Mouse (Mus musculus) hindbrain, embryonic 12.5 days (tissue): ENCODE data around the gene Tenm3. TPM values are rescaled to one million over a fixed set of nuclear protein-coding genes. Genes with fewer than 3 reads are reported as not detected.

Experiments
- ATAC-seq: fragments of 200-750 bp; cut with Nextera tagmentation; 2 replicates; pipeline ENCODE4 v1.8.0; 2017; ENCODE audit warnings: moderate TSS enrichment; ENCODE audit not compliant: low FRiP score
- H3K27ac ChIP-seq: fragments of 300-500 bp; sonication (generic); 2 replicates; pipeline ENCODE4 v1.5.1; 2016; ENCODE audit warnings: mild to moderate bottlenecking
- H3K27me3 ChIP-seq: fragments of 300-500 bp; sonication (generic); 2 replicates; pipeline ENCODE4 v1.6.1; 2016; ENCODE audit warnings: mild to moderate bottlenecking
- H3K36me3 ChIP-seq: fragments of 300-500 bp; sonication (generic); 2 replicates; pipeline ENCODE4 v1.6.1; 2016; ENCODE audit warnings: mild to moderate bottlenecking
- H3K4me1 ChIP-seq: fragments of 300-500 bp; sonication (generic); 2 replicates; pipeline ENCODE4 v1.6.1; 2016
- H3K4me2 ChIP-seq: fragments of 300-500 bp; sonication (generic); replicated peaks from 2 replicates; pipeline ENCODE4 v1.6.1; 2016; ENCODE audit warnings: mild to moderate bottlenecking
- H3K4me3 ChIP-seq: fragments of 300-500 bp; sonication (generic); 2 replicates; pipeline ENCODE4 v1.5.1; 2016; ENCODE audit warnings: mild to moderate bottlenecking
- H3K9ac ChIP-seq: fragments of 300-500 bp; sonication (generic); 2 replicates; pipeline ENCODE4 v1.6.1; 2016; ENCODE audit warnings: mild to moderate bottlenecking, moderate library complexity
- H3K9me3 ChIP-seq: fragments of 300-500 bp; sonication (generic); replicated peaks from 2 replicates; pipeline ENCODE4 v1.6.1; 2016; ENCODE audit warnings: mild to moderate bottlenecking
- WGBS: fragments of 180-500 bp; shearing (Covaris S2); methylation state at CpG from one replicate; pipeline ENCODE4 v1.1.7; 2016; 5-methylcytosine and 5-hydroxymethylcytosine counted together
- polyA plus RNA-seq: library from polyadenylated mRNA; unstranded; fragments of >200 nt; fragmentation: Nextera tagmentation; extraction: Ambion mirVana; gene quantifications from 2 replicates; pipeline ENCODE4 v1.2.1, GENCODE M21; 2016

The Tenm3 gene
- polyA plus RNA-seq, 1 experiment from 2014 or later, result 52.8 TPM

DNA sequence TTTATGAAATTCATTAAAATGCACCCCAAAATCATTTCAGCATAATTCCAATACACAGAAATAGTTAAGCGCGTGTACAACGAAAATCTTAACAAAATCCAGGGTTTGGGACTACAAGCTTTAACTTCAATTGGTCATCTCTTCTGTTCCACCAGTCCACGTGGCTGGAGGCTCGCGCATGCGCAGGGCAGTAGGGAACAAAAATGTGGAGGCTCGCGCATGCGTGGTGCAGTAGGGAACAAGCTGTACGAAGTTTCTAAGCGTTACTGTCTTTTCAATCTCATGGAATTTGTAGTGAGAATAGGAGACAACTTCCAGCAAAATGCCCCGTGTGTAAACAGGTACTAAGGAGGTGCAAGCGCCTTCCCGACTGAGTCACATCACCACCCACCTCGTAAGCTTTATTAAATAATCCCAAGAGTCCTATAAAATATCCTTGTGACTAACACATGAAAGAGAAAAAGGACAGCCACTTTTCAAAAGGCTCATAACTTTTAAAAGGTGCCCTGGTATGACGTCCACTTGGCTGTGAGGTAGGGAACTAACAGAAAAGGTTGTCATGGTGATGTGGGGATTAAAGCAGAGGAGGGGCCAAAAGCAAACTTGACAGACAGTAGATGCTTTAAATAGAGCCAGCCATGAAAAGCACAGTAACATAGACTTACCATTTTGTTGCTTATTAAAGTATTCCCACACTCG lies 353.7 kb downstream of the Tenm3 start:
- Histone ChIP-seq H3K36me3 (no peaks in the 10 kb centered on the region; the same call in 1 of the 2 replicates), H3K4me2 (no peak overlapping the region), H3K27ac (no peak overlapping the region), H3K9me3 (no peaks in the 10 kb centered on the region), H3K4me3 (no peak overlapping the region), H3K27me3 (no peaks in the 10 kb centered on the region), H3K4me1 (peaks cover 16% of the 10 kb centered on the region), H3K9ac (no peak overlapping the region)
- no peak for ATAC-seq
- WGBS, result 85% methylated on average over 18 of the region's 18 CpGs

DNA sequence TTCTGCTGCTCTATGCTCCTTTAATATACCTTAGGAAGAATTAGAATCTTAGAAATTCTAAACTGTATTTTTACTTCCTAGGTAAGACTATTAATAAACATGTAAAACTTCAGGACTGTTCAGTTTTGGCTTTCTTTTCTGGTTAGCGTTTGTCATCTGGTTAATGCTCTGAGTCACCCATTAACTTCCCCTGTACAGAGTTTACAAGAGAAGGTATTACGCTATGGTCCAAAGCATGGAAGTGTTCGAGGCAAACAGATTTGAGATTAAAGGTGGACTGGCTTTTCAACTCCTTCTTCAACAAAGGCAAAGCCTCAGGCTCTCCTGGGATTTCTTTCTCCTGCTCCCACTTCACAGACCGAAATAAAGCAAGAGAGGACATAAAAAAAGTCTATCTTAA lies 354.3 kb downstream of the Tenm3 start:
- 85% methylated on average over 4 of the region's 4 CpGs for WGBS
- H3K27ac ChIP-seq, result no peak overlapping the region
- H3K4me1 ChIP-seq, result peaks cover 16% of the 10 kb centered on the region

GRCm38 (mm10) chr8:48488809-48489208 lies 354.9 kb downstream of the Tenm3 start:
- no peak for ATAC-seq

More for the DNA sequence above, 354.3 kb downstream of the Tenm3 start:
- no peak overlapping the region for H3K4me2 ChIP-seq
- no peak overlapping the region for H3K4me3 ChIP-seq
- H3K9ac ChIP-seq, result no peak overlapping the region
- no peak for ATAC-seq
- H3K9me3 ChIP-seq, result no peaks in the 10 kb centered on the region
- no peaks in the 10 kb centered on the region; the same call in 1 of the 2 replicates for H3K36me3 ChIP-seq
- no peaks in the 10 kb centered on the region for H3K27me3 ChIP-seq

DNA sequence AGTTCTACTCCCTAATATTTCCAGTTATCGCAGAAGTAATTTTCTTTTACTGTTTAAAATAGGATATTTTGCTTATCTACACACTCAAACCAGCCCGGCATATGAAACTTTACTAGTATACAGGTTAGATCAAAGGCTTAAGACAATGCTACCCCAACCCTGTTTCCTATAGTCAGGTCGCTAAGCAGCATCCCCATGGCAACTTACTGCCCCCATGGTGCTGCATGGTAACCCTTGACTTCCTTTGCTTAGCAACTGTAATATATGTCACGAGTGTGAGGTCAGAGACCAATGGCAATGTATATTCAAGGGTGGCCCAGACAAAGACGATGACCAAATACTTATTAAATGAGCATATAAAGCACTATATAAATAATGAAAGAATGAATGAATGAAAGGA lies 359.6 kb downstream of the Tenm3 start:
- Histone ChIP-seq H3K4me3 (no peak overlapping the region), H3K9me3 (no peaks in the 10 kb centered on the region), H3K9ac (no peak overlapping the region), H3K36me3 (no peaks in the 10 kb centered on the region; the same call in 1 of the 2 replicates), H3K4me2 (no peak overlapping the region), H3K27ac (no peak overlapping the region), H3K4me1 (peaks cover 10% of the 10 kb centered on the region), H3K27me3 (no peaks in the 10 kb centered on the region)
- WGBS, result 53% methylated on average over 5 of the region's 5 CpGs
- no peak for ATAC-seq

More at GRCm38 (mm10) chr8:48488809-48489208, 354.9 kb downstream of the Tenm3 start:
- no peaks in the 10 kb centered on the region for H3K27me3 ChIP-seq
- no peaks in the 10 kb centered on the region for H3K9me3 ChIP-seq
- peaks cover 16% of the 10 kb centered on the region for H3K4me1 ChIP-seq
- no peak overlapping the region for H3K4me2 ChIP-seq
- no peaks in the 10 kb centered on the region; the same call in 1 of the 2 replicates for H3K36me3 ChIP-seq
- no peak overlapping the region for H3K4me3 ChIP-seq
- WGBS, result 77% methylated on average over 7 of the region's 7 CpGs
- no peak overlapping the region for H3K9ac ChIP-seq
- H3K27ac ChIP-seq, result no peak overlapping the region

- peak overlapping the region; percentile 48; the same call in 1 of the 2 replicates for H3K27ac ChIP-seq
- no peaks in the 10 kb centered on the region for H3K27me3 ChIP-seq
- H3K9ac ChIP-seq, result no peak overlapping the region
- peak overlapping the region; percentile 25; the same call in 1 of the 2 replicates for H3K4me2 ChIP-seq
- H3K4me1 ChIP-seq, result peaks cover 14% of the 10 kb centered on the region
- no peaks in the 10 kb centered on the region for H3K9me3 ChIP-seq
- no peaks in the 10 kb centered on the region; the same call in 1 of the 2 replicates for H3K36me3 ChIP-seq
- no peak for ATAC-seq
- 66% methylated on average over 33 of the region's 33 CpGs for WGBS
- H3K4me3 ChIP-seq, result no peak overlapping the region
Measured at GRCm38 (mm10) chr8:48481709-48482671, 361.8 kb downstream of the Tenm3 start.

DNA sequence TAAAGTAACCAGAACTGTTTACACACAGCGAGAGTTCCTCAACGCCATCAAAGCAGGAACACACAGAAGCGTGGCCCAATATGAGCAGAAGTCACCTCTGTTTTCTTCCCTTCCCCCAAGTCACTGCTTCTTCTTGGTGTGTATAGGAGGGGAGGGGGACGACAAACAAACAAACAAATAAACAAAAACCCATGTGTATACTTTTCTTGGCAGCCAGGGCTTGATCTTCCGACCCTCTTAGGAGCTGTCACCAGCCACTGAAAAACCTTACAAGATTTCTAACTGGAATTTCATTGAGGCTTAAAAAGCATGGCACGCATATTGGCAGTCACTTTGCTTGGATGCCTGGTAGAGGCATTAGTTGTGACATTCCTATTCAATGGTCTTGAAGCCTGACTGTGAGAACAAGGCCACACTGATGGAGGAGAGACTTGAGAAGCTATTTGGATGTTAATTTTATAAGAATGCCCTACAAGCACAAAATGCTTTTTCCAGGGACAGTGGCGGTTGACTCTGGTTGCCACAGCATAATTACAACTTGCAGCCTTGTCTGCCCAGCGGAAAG lies 366.3 kb downstream of the Tenm3 start:
- ATAC-seq, result peak; percentile 71

GRCm38 (mm10) chr8:48476896-48477295 lies 366.9 kb downstream of the Tenm3 start:
- H3K9me3 ChIP-seq, result no peaks in the 10 kb centered on the region
- no peak overlapping the region for H3K4me2 ChIP-seq
- no peak overlapping the region for H3K27ac ChIP-seq
- H3K9ac ChIP-seq, result no peak overlapping the region
- H3K27me3 ChIP-seq, result no peaks in the 10 kb centered on the region
- no peak overlapping the region for H3K4me3 ChIP-seq
- H3K36me3 ChIP-seq, result no peaks in the 10 kb centered on the region
- H3K4me1 ChIP-seq, result peaks cover 8% of the 10 kb centered on the region
- 49% methylated on average over 1 of the region's 1 CpGs for WGBS
- no peak for ATAC-seq

More for the DNA sequence above, 366.3 kb downstream of the Tenm3 start:
- no peaks in the 10 kb centered on the region for H3K9me3 ChIP-seq
- H3K27ac ChIP-seq, result no peak overlapping the region
- no peaks in the 10 kb centered on the region for H3K36me3 ChIP-seq
- H3K9ac ChIP-seq, result no peak overlapping the region
- H3K4me2 ChIP-seq, result no peak overlapping the region
- H3K27me3 ChIP-seq, result no peaks in the 10 kb centered on the region
- WGBS, result 40% methylated on average over 8 of the region's 8 CpGs
- no peak overlapping the region for H3K4me3 ChIP-seq
- H3K4me1 ChIP-seq, result peaks cover 13% of the 10 kb centered on the region

DNA sequence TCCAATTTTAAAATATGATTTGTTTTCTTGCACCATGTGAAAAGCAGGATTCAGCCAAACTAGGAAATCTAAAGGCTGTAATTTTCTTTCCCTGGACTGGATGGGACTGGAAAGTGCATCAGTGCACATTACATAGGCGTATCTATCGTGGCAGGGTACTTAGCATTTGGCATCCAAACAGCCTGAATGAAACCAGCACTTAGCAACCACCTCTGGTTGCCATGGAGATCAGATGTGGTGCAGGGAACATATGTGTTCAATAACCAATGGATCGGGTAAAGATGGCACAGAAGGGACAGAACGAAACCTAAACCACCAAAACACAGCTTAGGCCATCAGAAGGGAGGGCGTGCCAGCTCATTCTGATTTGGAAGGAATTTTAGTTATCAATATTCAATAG lies 376.1 kb downstream of the Tenm3 start:
- Histone ChIP-seq H3K36me3 (no peaks in the 10 kb centered on the region), H3K4me1 (peaks cover 3% of the 10 kb centered on the region; the same call in 1 of the 2 replicates), H3K4me2 (no peak overlapping the region), H3K4me3 (no peak overlapping the region), H3K9ac (no peak overlapping the region), H3K9me3 (no peaks in the 10 kb centered on the region), H3K27ac (no peak overlapping the region), H3K27me3 (no peaks in the 10 kb centered on the region)
- 69% methylated on average over 5 of the region's 5 CpGs for WGBS
- peak; percentile 34; the same call in 1 of the 2 replicates for ATAC-seq

- 14% methylated on average over 5 of the region's 5 CpGs for WGBS
- Histone ChIP-seq H3K27me3 (no peaks in the 10 kb centered on the region), H3K4me2 (no peak overlapping the region), H3K4me1 (peaks cover 25% of the 10 kb centered on the region), H3K27ac (peak overlapping the region; percentile 78), H3K36me3 (no peaks in the 10 kb centered on the region), H3K9ac (no peak overlapping the region), H3K9me3 (no peaks in the 10 kb centered on the region), H3K4me3 (no peak overlapping the region)
- peak; percentile 85 for ATAC-seq
Measured at GRCm38 (mm10) chr8:48458373-48458772, 385.4 kb downstream of the Tenm3 start.

DNA sequence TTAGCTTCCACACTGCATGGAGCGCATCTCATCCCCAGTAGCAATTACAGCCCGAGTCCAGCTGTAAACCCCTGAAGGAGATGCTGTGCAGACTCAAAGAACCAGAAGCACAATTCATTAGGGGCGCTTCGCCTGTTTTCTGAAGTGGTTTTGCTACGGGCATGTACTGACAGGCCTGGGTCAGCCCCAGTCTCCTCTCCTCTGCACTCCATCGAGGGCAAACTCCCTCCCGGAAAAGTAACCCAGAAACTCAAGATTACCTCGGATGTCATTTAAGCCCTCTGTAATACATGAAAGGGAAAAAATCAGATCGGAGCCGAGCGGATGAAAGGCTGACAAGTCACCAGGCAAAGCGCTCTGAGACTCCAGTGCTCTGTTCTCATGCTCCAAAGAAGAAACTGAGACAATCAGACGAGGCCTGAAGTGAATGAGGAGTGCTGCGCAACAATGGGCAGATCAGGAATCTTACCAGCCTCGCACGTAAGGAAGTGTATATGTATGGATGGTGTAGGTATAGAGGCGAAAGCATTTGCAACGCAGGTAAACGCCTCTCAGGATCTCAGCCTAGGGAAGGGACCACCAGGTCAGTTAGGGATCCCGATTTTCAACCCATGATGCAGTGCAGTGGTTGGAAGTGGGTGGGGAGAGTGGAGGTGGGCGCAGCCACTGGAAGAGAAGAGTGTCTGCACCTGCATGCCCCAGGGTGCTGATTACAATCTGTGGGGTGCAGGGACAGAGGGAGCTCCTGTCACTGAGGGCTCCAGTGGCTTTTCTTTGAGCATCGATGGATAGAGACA lies 387.2 kb downstream of the Tenm3 start:
- H3K27ac ChIP-seq, result peak overlapping the region; percentile 57
- H3K9ac ChIP-seq, result no peak overlapping the region
- no peaks in the 10 kb centered on the region for H3K27me3 ChIP-seq
- peak overlapping the region; percentile 32 for H3K4me2 ChIP-seq
- H3K36me3 ChIP-seq, result no peaks in the 10 kb centered on the region
- no peaks in the 10 kb centered on the region for H3K9me3 ChIP-seq
- peaks cover 25% of the 10 kb centered on the region for H3K4me1 ChIP-seq
- 0 out of 2 replicates have a peak, but pooled peaks have one; percentile 17 for ATAC-seq
- H3K4me3 ChIP-seq, result no peak overlapping the region
- 32% methylated on average over 22 of the region's 22 CpGs for WGBS

- WGBS, result 45% methylated on average over 7 of the region's 7 CpGs
- 0 out of 2 replicates have a peak overlapping the region, but pooled peaks have one; percentile 0 for H3K4me2 ChIP-seq
- no peak for ATAC-seq
- H3K9me3 ChIP-seq, result no peaks in the 10 kb centered on the region
- no peak overlapping the region for H3K27ac ChIP-seq
- H3K4me1 ChIP-seq, result peaks cover 32% of the 10 kb centered on the region
- no peaks in the 10 kb centered on the region for H3K27me3 ChIP-seq
- H3K4me3 ChIP-seq, result no peak overlapping the region
- no peaks in the 10 kb centered on the region for H3K36me3 ChIP-seq
- H3K9ac ChIP-seq, result no peak overlapping the region
Measured at GRCm38 (mm10) chr8:48451247-48451635, 392.5 kb downstream of the Tenm3 start.
